Mouse (Mus musculus): ENCODE results near the gene Cyp2d34. TPM values are rescaled to one million over a fixed set of nuclear protein-coding genes. Genes with fewer than 3 reads are reported as not detected.

The Cyp2d34 gene
- polyA plus RNA-seq (2012; rRNA removed), result 0.25 and 0.90 TPM in 2 replicates

GRCm38 (mm10) chr15:82620531-82621202, at the start of gene Cyp2d34:
TSS of gene Cyp2d34 (minus strand) at chr15:82620946.

Other genes with a start within 250 kb of the Cyp2d34 start
- 8.1 and 12.2 TPM in 2 replicates for gene Cyp2d22, start 240.7 kb downstream of the Cyp2d34 start, polyA plus RNA-seq (2012; rRNA removed)
- gene Cyp2d11, start 226.9 kb downstream of the Cyp2d34 start, polyA plus RNA-seq (2012; rRNA removed), result not detected in 2 replicates
- 1.2 and 2.6 TPM in 2 replicates for gene Cyp2d10, start 213.8 kb downstream of the Cyp2d34 start, polyA plus RNA-seq (2012; rRNA removed)
- gene Cyp2d9, start 187.5 kb downstream of the Cyp2d34 start, polyA plus RNA-seq (2012; rRNA removed), result 0.08 and 0.98 TPM in 2 replicates
- gene Cyp2d12, start 65.9 kb downstream of the Cyp2d34 start, polyA plus RNA-seq (2012; rRNA removed), result not detected in 2 replicates
- gene Cyp2d40, start 143.2 kb upstream of the Cyp2d34 start, polyA plus RNA-seq (2012; rRNA removed), result not detected in 2 replicates
- gene Cyp2d26, start 173.3 kb upstream of the Cyp2d34 start, polyA plus RNA-seq (2012; rRNA removed), result 2.2 and 2.8 TPM in 2 replicates

Data from stomach, adult 2 months (tissue).